Mouse (Mus musculus) brain, embryonic 14.5 days (tissue): ENCODE measurements around the gene Traf2.

Experiments used
- CTCF ChIP-seq: fragments of 200-500 bp; IDR thresholded peaks from 2 replicates; pipeline ENCODE4 v1.5.1; 2012; ENCODE audit warnings: inconsistent platforms, mild to moderate bottlenecking, moderate library complexity, borderline replicate concordance; ENCODE audit not compliant: insufficient read depth, insufficient read length; ENCODE audit errors: extremely low read depth
- POLR2A ChIP-seq: fragments of 200-500 bp; IDR thresholded peaks from 2 replicates; pipeline ENCODE4 v1.6.1; 2012; ENCODE audit warnings: mild to moderate bottlenecking, inconsistent platforms, borderline replicate concordance; ENCODE audit not compliant: poor library complexity, insufficient read depth, insufficient read length, severe bottlenecking; ENCODE audit errors: extremely low read depth

DNA sequence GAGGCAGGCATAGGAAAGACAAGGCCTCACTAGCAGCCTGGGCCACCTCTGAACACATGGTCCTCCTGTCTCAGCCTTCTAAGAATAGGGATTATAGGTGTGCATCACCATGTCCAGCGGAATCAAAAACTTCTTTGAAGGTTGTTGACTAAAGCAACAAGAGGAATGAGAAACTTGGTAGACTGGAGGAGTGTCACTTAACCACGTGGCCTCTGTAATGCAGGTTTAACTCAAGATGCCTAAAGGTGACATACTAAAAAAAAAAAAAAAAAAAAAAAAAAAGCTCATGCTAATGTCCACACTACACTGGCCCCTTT is 11.9 kb downstream of the Traf2 start:
- TF ChIP-seq CTCF (no peak), POLR2A (no peak)
